Mouse (Mus musculus) right cerebral cortex, postnatal 36 days (tissue): ENCODE measurements around the gene Pth1r.
A peak's percentile ranks its signal among the peaks of the same experiment; 100 is the strongest.

Source experiments
- DNase-seq, 2 experiments: peaks; one replicate each; pipeline ENCODE4 v3.0.0; 2022; ENCODE audit warnings: low spot score in 2 of 2, mixed read lengths in 1 of 2

The Pth1r gene

GRCm38 (mm10) chr9:110748451-110748850, 1.5 kb upstream of the Pth1r start:
- no peak for DNase-seq

- no peak for DNase-seq
Observed at GRCm38 (mm10) chr9:110746238-110746637, 707 bp downstream of the Pth1r start.

- DNase-seq: no peak
Observed at GRCm38 (mm10) chr9:110745752-110746151, 1.2 kb downstream of the Pth1r start.

- DNase-seq: no peak
Observed at GRCm38 (mm10) chr9:110743456-110744323, 3.3 kb downstream of the Pth1r start.

GRCm38 (mm10) chr9:110742951-110743455, 3.9 kb downstream of the Pth1r start:
- DNase-seq: no peak

- no peak for DNase-seq
Observed at GRCm38 (mm10) chr9:110742295-110742950, 4.5 kb downstream of the Pth1r start.

GRCm38 (mm10) chr9:110741711-110742294, 5.1 kb downstream of the Pth1r start, which contains the start of gene Myl3:
Gene Myl3, plus strand, starts transcription at chr9:110741861.
- no peak for DNase-seq

GRCm38 (mm10) chr9:110739961-110740360, 7.0 kb downstream of the Pth1r start:
- no peak for DNase-seq

GRCm38 (mm10) chr9:110738054-110738453, 8.9 kb downstream of the Pth1r start:
- DNase-seq: no peak

GRCm38 (mm10) chr9:110736362-110736761, 10.6 kb downstream of the Pth1r start:
- DNase-seq: no peak

GRCm38 (mm10) chr9:110734154-110734553, 12.8 kb downstream of the Pth1r start:
- no peak for DNase-seq

- DNase-seq: no peak
Observed at GRCm38 (mm10) chr9:110733102-110733501, 13.8 kb downstream of the Pth1r start.

- DNase-seq: peak in 1 of 2 experiments; percentile 26
Observed at GRCm38 (mm10) chr9:110732623-110733022, 14.3 kb downstream of the Pth1r start.

GRCm38 (mm10) chr9:110731859-110732258, 15.1 kb downstream of the Pth1r start:
- no peak for DNase-seq

- no peak for DNase-seq
Observed at GRCm38 (mm10) chr9:110729841-110730240, 17.1 kb downstream of the Pth1r start.

- DNase-seq: no peak
Observed at GRCm38 (mm10) chr9:110726867-110727266, 20.1 kb downstream of the Pth1r start.

GRCm38 (mm10) chr9:110725721-110726135, 21.2 kb downstream of the Pth1r start:
- no peak for DNase-seq

GRCm38 (mm10) chr9:110722060-110722459, 24.9 kb downstream of the Pth1r start:
- DNase-seq: no peak

- no peak for DNase-seq
Observed at GRCm38 (mm10) chr9:110719977-110720376, 27.0 kb downstream of the Pth1r start.

GRCm38 (mm10) chr9:110718810-110719209, 28.1 kb downstream of the Pth1r start:
- no peak for DNase-seq

- no peak for DNase-seq
Observed at GRCm38 (mm10) chr9:110718071-110718470, 28.9 kb downstream of the Pth1r start.

- peak in 1 of 2 experiments; percentile 52 for DNase-seq
Observed at GRCm38 (mm10) chr9:110716775-110717174, 30.2 kb downstream of the Pth1r start.
